Mouse (Mus musculus) spleen, adult 2 months (tissue): ENCODE data around the gene R3hdm4.

Experiments
- CTCF ChIP-seq: fragments of 200-500 bp; IDR thresholded peaks from 2 replicates; pipeline ENCODE4 v1.5.1; 2011; ENCODE audit warnings: mild to moderate bottlenecking, inconsistent platforms; ENCODE audit not compliant: insufficient read depth, insufficient read length, insufficient replicate concordance; ENCODE audit errors: extremely low read depth
- POLR2A ChIP-seq: fragments of 200-500 bp; IDR thresholded peaks from 2 replicates; pipeline ENCODE4 v1.6.1; 2011; ENCODE audit warnings: low read depth, low read length, inconsistent platforms

GRCm38 (mm10) chr10:79925785-79926490 lies 4.9 kb upstream of the R3hdm4 start:
- TF ChIP-seq CTCF: no peak
- no peak for TF ChIP-seq POLR2A
